Mouse (Mus musculus): ENCODE measurements around the gene Eif5a. TPM values are rescaled to one million over a fixed set of nuclear protein-coding genes. Genes with fewer than 3 reads are reported as not detected.

The Eif5a gene
- total and polyA plus RNA-seq, 2 experiments from 2014 or later, result 491 to 1,160 TPM

GRCm38 (mm10) chr11:69913554-69914371, 8.0 kb downstream of the Eif5a start, which contains the start of gene Gps2:
Gene Gps2, plus strand, starts transcription at chr11:69913888.
- Histone ChIP-seq H3K4me2 (ENCODE audit: low read depth, low read length) (peak within 1 kb of the TSS; percentile 97), H3K27me3 (ENCODE audit: insufficient read depth, low read length) (no peaks in the 10 kb centered on the region), H3K9me3 (ENCODE audit: low read length) (no peaks in the 10 kb centered on the region), H3K27ac (peak within 1 kb of the TSS; percentile 91), H3K36me3 (ENCODE audit: insufficient read depth, low read length) (peaks cover 68% of the 10 kb centered on the region), H3K9ac (replicated peaks; ENCODE audit: low read length) (peak within 1 kb of the TSS; percentile 93), H3K4me3 (ENCODE audit: low read length) (peak within 1 kb of the TSS; percentile 84), H3K4me1 (ENCODE audit: insufficient read depth, low read length) (peaks cover 8% of the 10 kb centered on the region; the same call in 1 of the 2 replicates)
- no peak for TF ChIP-seq CTCF (IDR thresholded peaks at IDR 0.05; ENCODE audit: low read depth)
- 1% methylated on average over 57 of the region's 61 CpGs for WGBS
- DNase-seq (ENCODE audit: low spot score), result peak; percentile 97
- peak; percentile 94 for ATAC-seq

GRCm38 (mm10) chr11:69912716-69913530, 8.8 kb downstream of the Eif5a start:
- Histone ChIP-seq H3K4me2 (ENCODE audit: low read depth, low read length) (peak overlapping the region; percentile 97), H3K27me3 (ENCODE audit: insufficient read depth, low read length) (no peaks in the 10 kb centered on the region), H3K36me3 (ENCODE audit: insufficient read depth, low read length) (peaks cover 70% of the 10 kb centered on the region), H3K9me3 (ENCODE audit: low read length) (no peaks in the 10 kb centered on the region), H3K4me3 (ENCODE audit: low read length) (peak overlapping the region; percentile 84), H3K27ac (peak overlapping the region; percentile 91; the same call in 1 of the 2 replicates), H3K4me1 (ENCODE audit: insufficient read depth, low read length) (peaks cover 8% of the 10 kb centered on the region; the same call in 1 of the 2 replicates), H3K9ac (replicated peaks; ENCODE audit: low read length) (peak overlapping the region; percentile 93; the same call in 1 of the 2 replicates)
- 80% methylated on average over 15 of the region's 15 CpGs for WGBS
- no peak for DNase-seq (ENCODE audit: low spot score)
- no peak for ATAC-seq
- no peak for TF ChIP-seq CTCF (IDR thresholded peaks at IDR 0.05; ENCODE audit: low read depth)

GRCm38 (mm10) chr11:69911701-69912100, 10.1 kb downstream of the Eif5a start:
- Histone ChIP-seq H3K4me2 (ENCODE audit: low read depth, low read length) (no peak overlapping the region), H3K36me3 (ENCODE audit: insufficient read depth, low read length) (peaks cover 70% of the 10 kb centered on the region), H3K27me3 (ENCODE audit: insufficient read depth, low read length) (no peaks in the 10 kb centered on the region), H3K27ac (no peak overlapping the region), H3K4me3 (ENCODE audit: low read length) (no peak overlapping the region), H3K9me3 (ENCODE audit: low read length) (no peaks in the 10 kb centered on the region), H3K9ac (replicated peaks; ENCODE audit: low read length) (no peak overlapping the region), H3K4me1 (ENCODE audit: insufficient read depth, low read length) (peaks cover 8% of the 10 kb centered on the region; the same call in 1 of the 2 replicates)
- WGBS, result 96% methylated on average over 6 of the region's 6 CpGs
- DNase-seq (ENCODE audit: low spot score), result no peak
- TF ChIP-seq CTCF (IDR thresholded peaks at IDR 0.05; ENCODE audit: low read depth), result no peak
- ATAC-seq, result no peak

- Histone ChIP-seq H3K27me3 (ENCODE audit: insufficient read depth, low read length) (no peaks in the 10 kb centered on the region), H3K9me3 (ENCODE audit: low read length) (no peaks in the 10 kb centered on the region), H3K4me1 (ENCODE audit: insufficient read depth, low read length) (peaks cover 8% of the 10 kb centered on the region; the same call in 1 of the 2 replicates), H3K36me3 (ENCODE audit: insufficient read depth, low read length) (peaks cover 72% of the 10 kb centered on the region), H3K4me3 (ENCODE audit: low read length) (no peak overlapping the region), H3K27ac (no peak overlapping the region), H3K4me2 (ENCODE audit: low read depth, low read length) (no peak overlapping the region), H3K9ac (replicated peaks; ENCODE audit: low read length) (no peak overlapping the region)
- 93% methylated on average over 17 of the region's 17 CpGs for WGBS
- DNase-seq (ENCODE audit: low spot score) (no peak), ATAC-seq (no peak)
- no peak for TF ChIP-seq CTCF (IDR thresholded peaks at IDR 0.05; ENCODE audit: low read depth)
Observed at GRCm38 (mm10) chr11:69910781-69911560, 10.8 kb downstream of the Eif5a start.

- WGBS, result 97% methylated on average over 8 of the region's 8 CpGs
- Histone ChIP-seq H3K4me1 (ENCODE audit: insufficient read depth, low read length) (peaks cover 8% of the 10 kb centered on the region; the same call in 1 of the 2 replicates), H3K4me2 (ENCODE audit: low read depth, low read length) (no peak overlapping the region), H3K9me3 (ENCODE audit: low read length) (no peaks in the 10 kb centered on the region), H3K9ac (replicated peaks; ENCODE audit: low read length) (no peak overlapping the region), H3K27me3 (ENCODE audit: insufficient read depth, low read length) (no peaks in the 10 kb centered on the region), H3K4me3 (ENCODE audit: low read length) (no peak overlapping the region), H3K27ac (no peak overlapping the region), H3K36me3 (ENCODE audit: insufficient read depth, low read length) (peaks cover 74% of the 10 kb centered on the region)
- DNase-seq (ENCODE audit: low spot score), result no peak
- no peak for ATAC-seq
- no peak for TF ChIP-seq CTCF (IDR thresholded peaks at IDR 0.05; ENCODE audit: low read depth)
Observed at GRCm38 (mm10) chr11:69910177-69910576, 11.6 kb downstream of the Eif5a start.

GRCm38 (mm10) chr11:69909174-69909573, 12.6 kb downstream of the Eif5a start:
- DNase-seq (ENCODE audit: low spot score) (no peak), ATAC-seq (no peak)
- Histone ChIP-seq H3K27ac (no peak overlapping the region), H3K4me2 (ENCODE audit: low read depth, low read length) (no peak overlapping the region), H3K9ac (replicated peaks; ENCODE audit: low read length) (no peak overlapping the region), H3K9me3 (ENCODE audit: low read length) (no peaks in the 10 kb centered on the region), H3K36me3 (ENCODE audit: insufficient read depth, low read length) (peaks cover 78% of the 10 kb centered on the region), H3K4me3 (ENCODE audit: low read length) (no peak overlapping the region), H3K4me1 (ENCODE audit: insufficient read depth, low read length) (peaks cover 3% of the 10 kb centered on the region; the same call in 1 of the 2 replicates), H3K27me3 (ENCODE audit: insufficient read depth, low read length) (no peaks in the 10 kb centered on the region)
- no peak for TF ChIP-seq CTCF (IDR thresholded peaks at IDR 0.05; ENCODE audit: low read depth)
- WGBS, result 90% methylated on average over 5 of the region's 5 CpGs

Data from hindbrain, postnatal 0 days (tissue).